Mouse (Mus musculus) cortical plate, adult 2 months (tissue): ENCODE data around the gene Frs2.

Source experiments
- CTCF ChIP-seq: fragments of 200-500 bp; IDR thresholded peaks from 2 replicates; pipeline ENCODE4 v1.5.1; 2011; ENCODE audit warnings: mild to moderate bottlenecking, control low read depth, low read length; ENCODE audit not compliant: insufficient read depth; ENCODE audit errors: extremely low read depth
- POLR2A ChIP-seq: fragments of 200-500 bp; IDR thresholded peaks from 2 replicates; pipeline ENCODE4 v1.6.1; 2011; ENCODE audit warnings: mild to moderate bottlenecking, low read length, control low read depth; ENCODE audit not compliant: insufficient read depth; ENCODE audit errors: extremely low read depth

DNA sequence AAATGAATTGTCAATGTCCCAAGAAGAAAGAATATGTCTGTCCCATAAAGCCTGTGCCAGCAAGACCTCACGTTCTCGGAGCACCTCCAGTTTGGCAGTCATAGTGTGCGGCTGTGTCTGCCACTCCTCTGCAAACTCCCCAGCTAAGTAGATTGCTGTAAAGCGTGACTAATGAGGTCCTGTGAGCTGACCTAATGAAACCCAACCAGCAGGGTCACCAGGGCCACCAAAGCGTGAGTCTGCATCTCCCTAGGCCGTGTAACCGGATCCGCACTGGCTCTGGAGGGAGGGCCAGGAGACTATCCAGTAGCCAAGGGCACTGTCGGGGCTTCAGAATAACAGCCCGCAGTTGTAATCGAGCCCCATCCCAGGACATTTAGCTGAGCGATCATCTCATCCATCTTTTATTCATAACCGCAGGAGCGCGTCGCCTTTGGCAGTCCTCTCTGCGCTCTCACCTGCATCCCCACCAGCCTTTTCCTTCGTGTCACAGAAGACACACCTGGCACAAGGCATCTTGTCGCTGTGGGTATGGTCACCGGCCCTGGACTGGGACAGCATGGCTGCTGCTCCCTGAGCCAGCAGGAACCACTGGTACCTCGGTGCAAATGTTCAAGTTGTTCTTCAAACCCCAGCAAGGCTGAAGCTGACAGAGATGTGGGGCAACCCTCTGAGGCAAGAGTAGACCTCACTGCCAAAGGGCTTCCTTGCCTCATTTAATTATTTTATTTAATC lies 127.1 kb downstream of the Frs2 start:
- TF ChIP-seq CTCF = no peak
- TF ChIP-seq POLR2A = no peak
